Mouse (Mus musculus) lung, adult 2 months (tissue): Measurements from ENCODE around the gene Vmn2r43. TPM values are rescaled to one million over a fixed set of nuclear protein-coding genes. Genes with fewer than 3 reads are reported as not detected.
"Not testable (repeated sequence)": the region's sequence is repeated elsewhere in the genome, so short reads cannot be mapped to it uniquely, and the experiment has no call there.

Experiments used
- DNase-seq: peaks from one replicate; pipeline ENCODE4 v3.0.0; 2022
- H3K4me1 ChIP-seq: fragments of 200-500 bp; 2 replicates; pipeline ENCODE4 v1.6.1; 2011; ENCODE audit warnings: low read length; ENCODE audit not compliant: control insufficient read depth, insufficient read depth
- H3K4me3 ChIP-seq: fragments of 200-500 bp; replicated peaks from 2 replicates; pipeline ENCODE3; 2011; ENCODE audit warnings: low read depth, mild to moderate bottlenecking, control low read depth, low read length; ENCODE audit errors: extremely low read depth
- WGBS: fragments of 180-500 bp; shearing (Covaris S2); methylation state at CpG from one replicate; pipeline ENCODE4 v1.1.7; 2018; 5-methylcytosine and 5-hydroxymethylcytosine counted together
- polyA plus RNA-seq: library from polyadenylated mRNA; depleted of rRNA; stranded (reverse); fragments of >200 nt; gene quantifications from 2 replicates; pipeline ENCODE4 v1.2.3, GENCODE M21; 2012; rRNA removed

The Vmn2r43 gene
- not detected in 2 replicates for polyA plus RNA-seq

GRCm38 (mm10) chr7:8260499-8260898 is at the start of gene Vmn2r43:
Gene Vmn2r43 (minus strand): TSS chr7:8260599.
- WGBS: no CpG with 5 or more reads among the region's 1 CpGs

GRCm38 (mm10) chr7:8200220-8200619 is 60.2 kb downstream of the Vmn2r43 start, which contains the start of gene Vmn2r42:
Gene Vmn2r42 (minus strand): TSS chr7:8200320.
- DNase-seq, H3K4me1 ChIP-seq, H3K4me3 ChIP-seq: not testable (repeated sequence)
- WGBS: no CpG with 5 or more reads among the region's 2 CpGs

More at GRCm38 (mm10) chr7:8260499-8260898, at the start of gene Vmn2r43:
- not testable (repeated sequence) for H3K4me1 ChIP-seq, H3K4me3 ChIP-seq, DNase-seq

Other genes starting within 250 kb of the Vmn2r43 start
- gene Vmn2r41, start 98.9 kb downstream of the Vmn2r43 start, polyA plus RNA-seq: not detected in 2 replicates
- not detected in 2 replicates for gene Vmn2r42, start 60.3 kb downstream of the Vmn2r43 start, polyA plus RNA-seq
- not detected in 2 replicates for gene Vmn2r44, start 122.7 kb upstream of the Vmn2r43 start, polyA plus RNA-seq
- gene Vmn2r45, start 228.5 kb upstream of the Vmn2r43 start, polyA plus RNA-seq: not detected in 2 replicates